Mouse (Mus musculus) monocyte, adult 2 months (primary cell): ENCODE measurements around the gene Anapc5.
A peak's percentile ranks its signal among the peaks of the same experiment; 100 is the strongest.

Source experiments
- DNase-seq, 2 experiments: peaks; one replicate each; pipeline ENCODE4 v3.0.0; 2022; ENCODE audit warnings: low spot score in 2 of 2, low read depth in 1 of 2

Gene Anapc5

GRCm38 (mm10) chr5:122820777-122821523 is at the start of gene Anapc5:
Gene Anapc5 (minus strand): TSS chr5:122821339.
- DNase-seq = peak; percentile 85 to 86

GRCm38 (mm10) chr5:122863053-122863452 is 41.9 kb upstream of the Anapc5 start:
- no peak for DNase-seq

GRCm38 (mm10) chr5:122855858-122856257 is 34.7 kb upstream of the Anapc5 start:
- no peak for DNase-seq

- DNase-seq = no peak
These were observed 31.5 kb upstream of the Anapc5 start for GRCm38 (mm10) chr5:122852611-122853010.

- DNase-seq = no peak
These were observed 29.3 kb upstream of the Anapc5 start for GRCm38 (mm10) chr5:122850319-122851002.

GRCm38 (mm10) chr5:122849521-122850318 is 28.6 kb upstream of the Anapc5 start, which contains the start of gene Rnf34:
Gene Rnf34 (plus strand): TSS chr5:122850048.
- peak; percentile 93 to 95 for DNase-seq

GRCm38 (mm10) chr5:122843799-122844198 is 22.7 kb upstream of the Anapc5 start:
- peak; percentile 15 to 29 for DNase-seq

- DNase-seq = no peak
These were observed 20.0 kb upstream of the Anapc5 start for GRCm38 (mm10) chr5:122841126-122841525.

GRCm38 (mm10) chr5:122832996-122833395 is 11.9 kb upstream of the Anapc5 start:
- DNase-seq = no peak

GRCm38 (mm10) chr5:122832536-122832935 is 11.4 kb upstream of the Anapc5 start:
- DNase-seq = no peak

- DNase-seq = no peak
These were observed 4.0 kb upstream of the Anapc5 start for GRCm38 (mm10) chr5:122825099-122825498.

- no peak for DNase-seq
These were observed 3.3 kb upstream of the Anapc5 start for GRCm38 (mm10) chr5:122824450-122824849.

- no peak for DNase-seq
These were observed 2.8 kb upstream of the Anapc5 start for GRCm38 (mm10) chr5:122823976-122824375.

GRCm38 (mm10) chr5:122822441-122822840 is 1.3 kb upstream of the Anapc5 start:
- no peak for DNase-seq

- DNase-seq = no peak
These were observed 366 bp upstream of the Anapc5 start for GRCm38 (mm10) chr5:122821524-122821885.

GRCm38 (mm10) chr5:122812699-122813098 is 8.4 kb downstream of the Anapc5 start:
- no peak for DNase-seq

- DNase-seq = peak in 1 of 2 experiments; percentile 61
These were observed 9.6 kb downstream of the Anapc5 start for GRCm38 (mm10) chr5:122811364-122812079.

- DNase-seq = no peak
These were observed 15.6 kb downstream of the Anapc5 start for GRCm38 (mm10) chr5:122805503-122805902.

GRCm38 (mm10) chr5:122802706-122803105 is 18.4 kb downstream of the Anapc5 start:
- DNase-seq = no peak

- DNase-seq = no peak
These were observed 19.5 kb downstream of the Anapc5 start for GRCm38 (mm10) chr5:122801684-122802083.
